Mouse (Mus musculus) granulocyte monocyte progenitor cell, adult 5-6 weeks (primary cell): ENCODE results near the gene Mc1r. TPM values are rescaled to one million over a fixed set of nuclear protein-coding genes. Genes with fewer than 3 reads are reported as not detected.
A peak's percentile ranks its signal among the peaks of the same experiment; 100 is the strongest.
"Not testable (repeated sequence)": the region's sequence is repeated elsewhere in the genome, so short reads cannot be mapped to it uniquely, and the experiment has no call there.

Experiments
- ATAC-seq: replicated peaks from 2 replicates; pipeline ENCODE4 v1.8.0; 2016; ENCODE audit warnings: mild to moderate bottlenecking, moderate TSS enrichment, inconsistent platforms; ENCODE audit not compliant: poor library complexity, severe bottlenecking
- total RNA-seq, 2 experiments: library from RNA; stranded (forward) in 1 of 2; stranded (reverse) in 1 of 2; fragments of 200-712, 200-1000 nt in 1 of 2; fragments of >200 nt in 1 of 2; fragmentation: Nextera tagmentation in 1 of 2; gene quantifications; 2 replicates each; pipeline ENCODE4 v1.2.3; 2014 to 2017

The Mc1r gene
- total RNA-seq, 2 experiments from 2014 or later = 0.05 TPM; not detected in 1

- ATAC-seq = no peak
Observed at GRCm38 (mm10) chr8:123428939-123429721, 22.2 kb downstream of the Mc1r start.

GRCm38 (mm10) chr8:123429722-123430013 lies 22.8 kb downstream of the Mc1r start:
- ATAC-seq = not testable (repeated sequence)

GRCm38 (mm10) chr8:123430936-123431335 lies 24.0 kb downstream of the Mc1r start:
- not testable (repeated sequence) for ATAC-seq

DNA sequence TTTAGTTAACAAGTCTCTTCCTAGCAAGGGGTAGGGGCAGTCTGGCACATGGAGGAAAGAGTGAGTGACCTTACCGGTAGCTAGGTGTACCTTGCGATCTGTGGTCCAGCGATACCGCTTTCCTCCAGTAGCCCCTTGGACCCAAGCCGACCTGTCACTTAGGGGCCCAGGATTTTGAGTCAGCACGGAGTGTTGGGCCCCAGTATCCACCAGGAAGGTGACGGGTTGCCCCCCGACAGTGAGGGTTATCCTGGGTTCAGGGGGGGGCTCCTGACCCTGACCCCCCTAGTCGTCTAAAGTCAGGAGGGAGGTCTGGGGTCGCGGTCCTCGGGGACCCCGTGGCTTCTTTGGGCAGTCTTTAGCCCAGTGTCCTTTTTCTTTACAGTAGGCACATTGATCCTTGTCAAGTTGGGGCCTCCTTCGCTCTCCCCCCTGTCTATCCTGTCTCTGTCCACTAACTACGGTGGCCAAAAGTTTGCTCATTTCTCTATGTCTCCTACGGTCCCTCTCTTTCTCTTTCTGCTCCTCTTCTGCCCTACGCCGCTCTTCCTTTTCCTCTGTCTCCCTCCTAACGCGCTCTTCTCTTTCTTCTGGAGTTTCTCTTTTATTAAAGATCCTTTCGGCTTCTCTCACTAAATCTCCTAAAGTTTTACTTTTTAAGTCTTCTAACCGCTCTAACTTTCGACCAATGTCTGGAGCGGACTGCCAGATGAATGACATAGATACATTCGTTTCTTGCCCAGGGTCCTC lies 24.9 kb downstream of the Mc1r start:
- ATAC-seq = no peak

DNA sequence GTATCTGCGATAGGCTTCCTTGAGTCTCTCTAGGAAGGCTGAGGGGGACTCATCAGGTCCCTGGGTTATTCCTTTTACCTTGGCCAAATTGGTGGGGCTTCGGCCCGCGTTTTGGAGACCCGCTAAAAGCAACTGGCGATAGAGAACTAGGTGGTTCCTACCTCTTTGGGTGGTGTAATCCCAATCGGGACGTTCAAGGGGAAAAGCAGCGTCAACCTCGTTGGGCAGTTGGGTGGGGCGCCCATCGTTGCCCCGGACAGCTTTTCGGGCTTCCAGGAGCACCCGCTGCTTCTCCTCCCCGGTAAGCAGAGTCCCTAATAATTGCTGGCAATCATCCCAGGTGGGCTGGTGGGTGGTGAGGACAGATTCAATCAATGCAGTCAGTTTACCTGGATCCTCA lies 25.5 kb downstream of the Mc1r start:
- ATAC-seq = no peak

- not testable (repeated sequence) for ATAC-seq
Observed at GRCm38 (mm10) chr8:123433241-123433974, 26.5 kb downstream of the Mc1r start.

DNA sequence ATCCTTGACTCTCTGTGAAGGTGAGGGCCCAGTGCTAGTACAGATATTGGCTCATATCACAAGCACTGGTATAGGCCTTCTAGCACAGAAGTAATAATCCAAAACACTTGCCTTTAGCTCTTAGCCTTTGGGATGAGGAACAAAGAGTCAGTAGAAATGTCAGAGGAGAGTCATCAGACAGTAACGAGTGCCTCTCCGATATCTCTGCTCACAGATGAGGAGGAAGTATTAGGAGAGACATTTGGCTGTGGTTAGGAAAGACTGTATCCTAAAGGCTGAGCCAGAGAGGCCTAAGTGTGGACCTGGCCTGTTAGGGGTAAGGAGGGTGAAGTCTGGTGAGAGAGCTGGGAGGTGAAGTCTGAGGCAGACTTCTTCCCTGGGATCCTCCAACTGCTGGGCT lies 34.9 kb downstream of the Mc1r start:
- ATAC-seq = no peak

GRCm38 (mm10) chr8:123442351-123442750 lies 35.4 kb downstream of the Mc1r start:
- no peak for ATAC-seq

- ATAC-seq = peak; percentile 86
Observed at GRCm38 (mm10) chr8:123442871-123443575, 36.1 kb downstream of the Mc1r start.

DNA sequence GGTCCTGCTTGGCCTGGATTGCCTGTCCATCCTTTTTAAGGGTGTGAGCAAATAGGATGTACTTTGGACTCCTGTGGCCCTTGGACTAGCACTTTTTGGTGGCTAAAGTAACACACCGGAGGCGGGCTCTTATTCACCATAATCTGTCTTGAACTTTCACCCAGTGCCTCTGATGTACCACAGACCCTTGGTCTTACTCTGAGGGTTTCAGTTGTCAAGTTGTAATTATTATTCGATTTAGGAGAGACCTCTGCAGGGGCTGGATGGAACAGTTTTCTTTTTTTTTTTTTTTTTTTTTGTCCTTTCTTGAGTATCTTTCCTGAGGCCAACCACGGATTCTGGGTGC lies 36.6 kb downstream of the Mc1r start:
- ATAC-seq = no peak

- ATAC-seq = peak; percentile 83
Observed at GRCm38 (mm10) chr8:123444131-123444530, 37.2 kb downstream of the Mc1r start.

GRCm38 (mm10) chr8:123445981-123446380 lies 39.1 kb downstream of the Mc1r start:
- ATAC-seq = no peak

DNA sequence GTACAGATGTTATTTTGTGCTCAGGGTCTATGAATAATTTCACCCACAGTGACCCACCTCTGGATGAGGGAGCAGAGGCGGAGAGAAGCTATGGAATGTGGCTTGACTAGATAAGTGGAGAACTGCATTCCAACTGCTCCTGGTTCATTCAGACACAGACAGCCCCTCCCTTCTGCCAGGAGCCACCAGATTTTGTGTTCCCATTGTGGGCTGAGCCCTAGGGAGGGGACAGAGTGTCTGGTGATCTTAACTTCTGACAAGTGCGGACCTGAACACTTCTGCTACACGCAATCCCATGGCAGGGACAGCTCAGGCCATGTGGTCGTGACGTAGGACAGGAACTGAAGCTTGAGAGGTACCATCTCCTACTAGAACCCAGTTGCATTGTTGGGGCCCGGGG lies 39.9 kb downstream of the Mc1r start:
- no peak for ATAC-seq

- ATAC-seq = peak; percentile 72
Observed at GRCm38 (mm10) chr8:123450783-123451182, 43.9 kb downstream of the Mc1r start.

- not testable (repeated sequence) for ATAC-seq
Observed at GRCm38 (mm10) chr8:123451747-123452146, 44.8 kb downstream of the Mc1r start.

DNA sequence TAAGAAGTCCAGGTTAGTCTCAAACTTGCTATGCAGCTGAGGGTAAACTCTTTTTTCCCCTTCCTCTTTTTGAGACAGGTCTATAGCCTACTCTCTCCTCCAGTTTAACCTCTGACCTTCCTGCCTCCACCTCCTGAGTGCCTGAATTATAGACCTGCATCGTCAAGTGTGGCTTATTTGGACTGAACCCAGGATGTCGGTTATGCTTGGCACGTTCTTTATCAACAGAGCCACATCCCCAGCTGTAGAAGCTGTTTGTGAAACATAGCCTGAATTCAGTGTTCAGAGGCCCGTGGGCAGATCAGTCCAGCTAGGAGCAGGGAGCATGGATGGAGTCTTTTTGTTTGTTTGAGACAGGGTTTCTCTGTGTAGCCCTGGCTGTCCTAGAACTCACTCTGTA lies 45.2 kb downstream of the Mc1r start:
- ATAC-seq = 0 out of 2 replicates have a peak, but pooled peaks have one; percentile 16

GRCm38 (mm10) chr8:123453291-123453690 lies 46.4 kb downstream of the Mc1r start:
- ATAC-seq = no peak

DNA sequence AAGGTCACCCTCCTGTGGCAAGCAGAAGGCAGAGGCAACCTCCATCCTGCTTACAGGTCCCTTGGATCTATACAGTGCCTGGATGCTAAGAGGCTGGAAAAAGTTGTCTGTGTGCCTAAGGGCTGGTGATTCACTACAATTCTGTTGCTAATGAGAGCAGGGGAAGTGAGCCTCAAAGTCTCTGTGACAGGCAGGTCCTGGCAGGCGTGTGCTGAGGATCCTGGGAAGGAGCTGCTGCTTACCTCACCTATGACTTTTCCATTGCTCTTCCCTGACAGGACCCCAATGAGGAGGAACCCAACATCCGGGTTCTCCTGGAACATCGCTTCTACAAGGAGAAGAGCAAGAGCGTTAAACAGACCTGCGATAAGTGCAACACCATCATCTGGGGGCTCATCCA lies 47.0 kb downstream of the Mc1r start:
- no peak for ATAC-seq

GRCm38 (mm10) chr8:123454559-123454958 lies 47.7 kb downstream of the Mc1r start:
- ATAC-seq = peak; percentile 30
